Mouse (Mus musculus): ENCODE measurements around the gene Unc50. TPM values are rescaled to one million over a fixed set of nuclear protein-coding genes. Genes with fewer than 3 reads are reported as not detected.

Gene Unc50
- total RNA-seq (2012; rRNA removed), result 66.5 and 78.2 TPM in 2 replicates

DNA sequence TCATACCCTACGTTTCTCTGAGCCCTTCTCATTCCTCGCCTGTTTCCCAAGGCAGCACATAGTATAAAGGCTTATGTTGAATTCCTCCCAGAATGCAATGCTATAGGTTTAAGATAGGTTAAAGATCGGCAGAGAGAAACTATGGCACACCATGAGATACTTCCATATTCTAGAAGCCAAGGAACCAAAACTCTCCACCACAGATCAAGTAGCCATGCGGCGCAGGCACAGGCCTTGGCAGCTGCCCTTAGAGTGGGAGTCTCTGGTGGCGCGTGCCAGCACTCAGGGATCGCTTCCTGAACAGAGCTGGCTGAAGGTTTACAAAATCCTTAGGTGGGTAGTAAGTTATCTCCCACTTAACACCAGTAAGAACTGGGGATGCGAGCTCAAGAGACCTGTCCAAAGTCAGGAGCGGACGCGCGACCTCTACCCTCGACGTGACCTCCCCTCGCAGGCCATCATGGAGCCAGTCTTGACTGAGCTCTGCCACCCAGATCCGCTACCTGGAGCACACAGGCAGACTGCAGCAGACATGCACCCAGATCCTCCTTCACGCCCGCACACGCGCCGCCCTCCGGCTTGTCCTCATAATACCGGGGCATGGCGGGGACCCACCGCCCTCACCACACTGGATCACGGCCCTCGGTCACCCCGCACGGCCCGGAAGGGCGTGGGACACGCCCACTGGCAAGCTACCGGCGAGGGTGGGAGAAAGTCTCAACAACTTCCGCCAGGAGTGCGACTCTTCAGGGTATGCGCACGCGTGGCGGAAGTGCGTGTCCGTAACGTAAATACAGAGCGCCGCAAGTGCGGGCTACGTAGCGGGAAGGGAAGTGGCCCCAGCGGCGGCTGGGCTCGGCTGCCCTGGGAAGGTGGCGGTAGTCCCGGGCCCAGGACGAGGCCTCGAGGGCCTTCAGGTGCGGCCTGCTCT, at the start of gene Unc50, which contains the start of gene Coa5:
Gene Unc50, plus strand, starts transcription at position 774 of the 931 bp plus-strand sequence.
Gene Coa5, minus strand, starts transcription at position 738 of the 931 bp plus-strand sequence.
- Histone ChIP-seq H3K27ac (ENCODE audit: insufficient read depth, low read depth, low read length, poor library complexity, severe bottlenecking) (peak within 1 kb of the TSS; percentile 49; the same call in 1 of the 2 replicates), H3K4me3 (ENCODE audit: insufficient read depth in 1 of 2, low read depth in 1 of 2, low read length in 2 of 2, poor library complexity in 1 of 2, severe bottlenecking in 1 of 2) (peak within 1 kb of the TSS; percentile 89 to 98), H3K9ac (ENCODE audit: insufficient read depth, low read depth, low read length, poor library complexity, severe bottlenecking) (peak within 1 kb of the TSS; percentile 97), H3K36me3 (ENCODE audit: control insufficient read depth, insufficient read depth, low read length, poor library complexity, severe bottlenecking) (peaks cover 19% of the 10 kb centered on the region), H3K9me3 (ENCODE audit: control insufficient read depth, insufficient read depth, low read depth, low read length) (no peaks in the 10 kb centered on the region), H3K4me1 (ENCODE audit: control insufficient read depth in 2 of 2, insufficient read depth in 2 of 2, low read length in 2 of 2, poor library complexity in 1 of 2) (peaks cover 2% of the 10 kb centered on the region in 2 experiments; a peak in 1 of 4 replicates)
- DNase-seq (ENCODE audit: low read depth, low spot score), result peak; percentile 86
- in situ Hi-C loops (cut with MboI; ENCODE audit: low sequenced_read_pairs in 2 of 2, unreplicated experiment in 2 of 2), result no loop called here
- TF ChIP-seq MAFK (IDR thresholded peaks at IDR 0.05; ENCODE audit: insufficient read depth, low read depth, low read length), result no peak
- TF ChIP-seq HCFC1 (IDR thresholded peaks at IDR 0.05; ENCODE audit: borderline replicate concordance, insufficient read depth, low read length), result peak; percentile 88
- TF ChIP-seq ZC3H11A (IDR thresholded peaks at IDR 0.05; ENCODE audit: borderline replicate concordance, low read depth, low read length), result no peak
- TF ChIP-seq ZNF384 (IDR thresholded peaks at IDR 0.05; ENCODE audit: low read depth, low read length), result no peak

DNA sequence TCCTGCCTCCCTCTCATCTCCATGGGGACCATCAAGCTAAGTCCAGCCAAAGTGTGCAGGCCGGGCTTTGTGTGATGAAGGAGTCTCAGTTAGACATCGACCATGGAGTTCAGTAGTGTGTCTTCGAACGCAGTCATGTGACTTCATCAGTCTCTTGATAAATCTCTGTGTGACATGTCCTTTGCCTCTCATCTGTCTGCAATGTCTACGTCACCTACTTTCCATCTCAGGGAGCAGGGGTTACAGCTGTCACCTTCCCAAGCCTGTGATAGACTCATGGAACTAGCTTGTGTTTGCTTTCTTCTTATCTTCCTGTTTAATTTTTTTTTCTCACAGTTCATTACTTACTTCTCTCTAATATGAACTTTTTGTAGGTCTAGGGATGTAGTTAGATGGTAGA, 49.0 kb upstream of the Unc50 start:
- Histone ChIP-seq H3K4me1 (ENCODE audit: control insufficient read depth in 2 of 2, insufficient read depth in 2 of 2, low read length in 2 of 2, poor library complexity in 1 of 2) (no peaks in the 10 kb centered on the region; a peak in 1 of 4 replicates), H3K9ac (ENCODE audit: insufficient read depth, low read depth, low read length, poor library complexity, severe bottlenecking) (no peak overlapping the region), H3K36me3 (ENCODE audit: control insufficient read depth, insufficient read depth, low read length, poor library complexity, severe bottlenecking) (peaks cover 5% of the 10 kb centered on the region; the same call in 1 of the 2 replicates), H3K27ac (ENCODE audit: insufficient read depth, low read depth, low read length, poor library complexity, severe bottlenecking) (no peak overlapping the region), H3K9me3 (ENCODE audit: control insufficient read depth, insufficient read depth, low read depth, low read length) (no peaks in the 10 kb centered on the region), H3K4me3 (ENCODE audit: insufficient read depth in 1 of 2, low read depth in 1 of 2, low read length in 2 of 2, poor library complexity in 1 of 2, severe bottlenecking in 1 of 2) (no peak overlapping the region)
- TF ChIP-seq ZC3H11A (IDR thresholded peaks at IDR 0.05; ENCODE audit: borderline replicate concordance, low read depth, low read length), result no peak
- TF ChIP-seq HCFC1 (IDR thresholded peaks at IDR 0.05; ENCODE audit: borderline replicate concordance, insufficient read depth, low read length), result no peak
- no peak for TF ChIP-seq ZNF384 (IDR thresholded peaks at IDR 0.05; ENCODE audit: low read depth, low read length)
- TF ChIP-seq MAFK (IDR thresholded peaks at IDR 0.05; ENCODE audit: insufficient read depth, low read depth, low read length), result no peak
- TF ChIP-seq CHD2 (IDR thresholded peaks at IDR 0.05; ENCODE audit: low read depth, low read length), result no peak
- in situ Hi-C loops (cut with MboI; ENCODE audit: low sequenced_read_pairs in 2 of 2, unreplicated experiment in 2 of 2), result no loop called here
- no peak for DNase-seq (ENCODE audit: low read depth, low spot score)

DNA sequence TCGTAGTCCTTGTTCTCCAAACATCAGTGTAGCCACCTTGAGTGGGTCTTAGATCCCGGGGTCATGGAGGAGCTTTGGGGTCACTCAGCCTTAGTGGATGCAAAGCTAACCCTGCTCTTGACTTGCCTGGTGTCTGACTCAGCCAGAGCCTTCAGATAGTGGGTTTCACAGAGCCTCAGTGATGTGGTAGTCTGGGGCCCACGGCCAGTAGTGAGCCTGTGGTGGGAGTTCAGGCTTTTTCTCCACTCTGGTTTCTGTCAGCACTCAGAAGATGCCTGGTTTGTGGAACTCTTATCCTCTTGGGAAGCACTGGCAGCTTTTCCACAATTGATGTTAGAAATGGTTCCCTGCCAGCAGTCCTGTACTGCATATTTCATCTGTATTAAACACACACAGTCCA, 45.6 kb upstream of the Unc50 start:
- H3K9me3 ChIP-seq (ENCODE audit: control insufficient read depth, insufficient read depth, low read depth, low read length), result no peaks in the 10 kb centered on the region
- peaks cover 5% of the 10 kb centered on the region; the same call in 1 of the 2 replicates for H3K36me3 ChIP-seq (ENCODE audit: control insufficient read depth, insufficient read depth, low read length, poor library complexity, severe bottlenecking)
- no peak for TF ChIP-seq ZNF384 (IDR thresholded peaks at IDR 0.05; ENCODE audit: low read depth, low read length)
- no peak for TF ChIP-seq CHD2 (IDR thresholded peaks at IDR 0.05; ENCODE audit: low read depth, low read length)
- no peak for TF ChIP-seq ZC3H11A (IDR thresholded peaks at IDR 0.05; ENCODE audit: borderline replicate concordance, low read depth, low read length)
- TF ChIP-seq HCFC1 (IDR thresholded peaks at IDR 0.05; ENCODE audit: borderline replicate concordance, insufficient read depth, low read length), result no peak
- TF ChIP-seq MAFK (IDR thresholded peaks at IDR 0.05; ENCODE audit: insufficient read depth, low read depth, low read length), result no peak
- H3K4me3 ChIP-seq (ENCODE audit: insufficient read depth in 1 of 2, low read depth in 1 of 2, low read length in 2 of 2, poor library complexity in 1 of 2, severe bottlenecking in 1 of 2), result no peak overlapping the region
- H3K27ac ChIP-seq (ENCODE audit: insufficient read depth, low read depth, low read length, poor library complexity, severe bottlenecking), result no peak overlapping the region
- no peak for DNase-seq (ENCODE audit: low read depth, low spot score)
- no peaks in the 10 kb centered on the region; a peak in 1 of 4 replicates for H3K4me1 ChIP-seq (ENCODE audit: control insufficient read depth in 2 of 2, insufficient read depth in 2 of 2, low read length in 2 of 2, poor library complexity in 1 of 2)
- in situ Hi-C loops (cut with MboI; ENCODE audit: low sequenced_read_pairs in 2 of 2, unreplicated experiment in 2 of 2), result no loop called here
- H3K9ac ChIP-seq (ENCODE audit: insufficient read depth, low read depth, low read length, poor library complexity, severe bottlenecking), result no peak overlapping the region

DNA sequence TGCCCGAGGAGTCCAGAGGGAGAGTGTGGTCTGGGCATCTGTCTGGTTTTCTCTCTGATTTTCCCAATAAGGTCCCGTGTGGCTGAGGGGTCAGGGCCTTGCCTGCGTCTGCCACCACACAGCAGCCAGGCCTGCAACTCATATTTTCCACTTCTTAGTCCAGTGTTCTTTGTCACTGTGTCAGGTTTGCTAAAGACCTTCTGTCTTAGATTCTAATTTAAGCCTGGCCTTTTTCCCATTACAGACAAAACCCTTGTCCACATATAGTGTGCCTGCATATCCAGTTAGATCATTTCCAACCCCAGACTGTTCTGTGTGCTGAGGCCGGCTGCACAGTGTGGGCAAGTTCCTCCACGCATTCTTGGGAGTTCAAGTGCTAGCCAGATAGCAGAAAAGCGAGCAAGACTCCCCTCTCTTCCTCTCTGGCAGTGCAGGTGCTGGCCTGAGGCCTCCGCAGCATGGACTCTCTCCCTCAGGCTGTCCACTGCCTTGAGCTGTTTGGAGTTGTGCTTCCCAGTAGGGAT, 43.4 kb upstream of the Unc50 start:
- Histone ChIP-seq H3K4me1 (ENCODE audit: control insufficient read depth in 2 of 2, insufficient read depth in 2 of 2, low read length in 2 of 2, poor library complexity in 1 of 2) (no peaks in the 10 kb centered on the region), H3K9me3 (ENCODE audit: control insufficient read depth, insufficient read depth, low read depth, low read length) (no peaks in the 10 kb centered on the region), H3K9ac (ENCODE audit: insufficient read depth, low read depth, low read length, poor library complexity, severe bottlenecking) (no peak overlapping the region), H3K36me3 (ENCODE audit: control insufficient read depth, insufficient read depth, low read length, poor library complexity, severe bottlenecking) (no peaks in the 10 kb centered on the region), H3K4me3 (ENCODE audit: insufficient read depth in 1 of 2, low read depth in 1 of 2, low read length in 2 of 2, poor library complexity in 1 of 2, severe bottlenecking in 1 of 2) (no peak overlapping the region), H3K27ac (ENCODE audit: insufficient read depth, low read depth, low read length, poor library complexity, severe bottlenecking) (no peak overlapping the region)
- in situ Hi-C loops (cut with MboI; ENCODE audit: low sequenced_read_pairs in 2 of 2, unreplicated experiment in 2 of 2), result no loop called here
- TF ChIP-seq CHD2 (IDR thresholded peaks at IDR 0.05; ENCODE audit: low read depth, low read length) (no peak), ZNF384 (IDR thresholded peaks at IDR 0.05; ENCODE audit: low read depth, low read length) (no peak), HCFC1 (IDR thresholded peaks at IDR 0.05; ENCODE audit: borderline replicate concordance, insufficient read depth, low read length) (no peak), ZC3H11A (IDR thresholded peaks at IDR 0.05; ENCODE audit: borderline replicate concordance, low read depth, low read length) (no peak), MAFK (IDR thresholded peaks at IDR 0.05; ENCODE audit: insufficient read depth, low read depth, low read length) (no peak)
- no peak for DNase-seq (ENCODE audit: low read depth, low spot score)

Data from ES-E14 (cell line).